Mouse (Mus musculus) embryo, embryonic 10.5 days (tissue): ENCODE measurements at regions not wholly inside any gene's neighbourhood (a gene's known extent, or its start where the extent isn't known, plus 50 kb on each side); places are given as distances from the start of the nearest gene placed in this dataset.

ENCODE experiments used
- DNase-seq: peaks from one replicate; pipeline ENCODE4 v3.0.0-alpha.2; 2015; ENCODE audit warnings: low spot score

DNA sequence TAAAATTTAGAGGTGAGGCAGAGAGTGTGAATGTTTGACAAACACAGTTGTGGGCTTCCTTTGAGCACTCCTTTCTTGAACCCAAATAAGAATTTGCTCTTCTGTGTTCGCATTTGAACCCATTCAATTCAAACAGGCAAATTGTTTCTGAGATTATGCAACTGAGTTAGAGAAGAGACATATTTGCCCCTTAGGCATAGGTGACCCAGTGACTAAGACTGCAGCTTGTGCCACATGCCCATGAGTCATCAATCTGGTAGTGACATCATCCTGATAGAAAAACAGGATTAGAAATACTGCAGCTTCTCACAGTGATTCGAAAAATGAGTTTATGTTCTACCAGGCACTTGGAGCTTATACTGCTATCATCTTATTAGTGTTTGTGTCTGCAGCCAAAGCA is 67.2 kb downstream of the Zfp622 start:
- no peak for DNase-seq

DNA sequence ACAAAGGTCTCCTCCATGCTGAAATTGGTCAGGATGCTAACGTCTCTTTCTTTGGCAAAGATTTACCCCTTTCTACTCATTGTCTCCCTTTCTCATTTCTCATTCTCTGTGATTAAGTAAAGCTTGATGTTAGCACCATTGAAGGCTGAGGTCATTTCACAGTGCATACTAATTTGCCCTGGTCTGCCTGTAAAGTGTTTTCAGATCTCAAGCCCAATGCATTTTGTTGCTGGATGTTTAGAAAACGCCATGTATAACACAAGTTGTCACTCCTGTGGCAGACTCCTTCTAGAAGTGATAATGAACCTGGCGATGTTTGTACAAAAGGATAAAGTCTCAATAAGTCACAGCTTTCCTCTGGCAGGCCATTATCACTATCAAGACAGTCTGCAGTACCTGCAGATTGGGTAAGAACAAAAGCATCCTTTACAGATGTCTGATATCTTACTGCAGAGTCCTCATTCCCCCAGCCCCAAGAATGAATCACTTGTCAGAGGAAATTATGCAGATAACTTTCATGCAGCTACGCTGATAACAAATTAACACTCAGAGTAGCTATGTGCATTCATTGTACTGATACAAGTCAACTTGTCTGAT is 68.7 kb downstream of the Zfp622 start:
- no peak for DNase-seq

DNA sequence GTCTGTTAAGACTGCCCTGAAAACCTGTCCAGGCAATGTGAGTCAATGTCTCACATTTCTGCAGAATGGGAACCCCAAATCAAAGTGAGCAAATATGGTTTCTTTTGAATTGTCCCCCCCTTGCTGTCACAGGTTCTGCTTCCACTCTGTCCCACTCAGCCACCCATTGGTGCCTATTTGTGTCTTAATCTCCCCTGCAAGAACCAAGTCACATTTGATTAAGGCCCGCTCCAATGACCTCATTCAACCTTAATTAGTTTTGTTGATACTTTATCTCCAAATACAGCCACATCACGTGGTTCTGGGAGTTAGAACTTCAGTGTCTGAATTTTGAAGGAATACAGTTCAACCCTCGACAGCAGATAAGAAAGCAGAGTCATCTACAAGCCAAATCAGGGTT is 73.9 kb downstream of the Zfp622 start:
- no peak for DNase-seq

DNA sequence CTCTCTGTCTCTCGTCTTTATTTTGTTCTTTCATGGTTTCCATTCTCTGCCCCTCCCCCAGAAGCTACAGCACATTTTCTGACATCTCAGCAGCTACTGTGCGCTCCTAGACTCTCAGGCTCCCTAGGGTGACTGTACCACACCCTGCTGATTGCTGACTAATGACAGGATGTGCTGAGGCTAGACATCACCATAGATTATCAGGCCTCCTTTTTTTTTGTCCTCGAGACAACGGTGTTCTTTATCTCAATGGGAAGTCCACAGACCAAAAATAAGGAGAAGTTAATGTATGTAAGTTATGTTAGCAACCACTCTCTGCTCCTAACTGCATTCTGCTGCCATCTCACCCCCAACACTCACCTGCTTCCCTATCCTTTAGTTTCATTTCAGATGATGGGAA is 116.0 kb downstream of the Zfp622 start:
- no peak for DNase-seq

DNA sequence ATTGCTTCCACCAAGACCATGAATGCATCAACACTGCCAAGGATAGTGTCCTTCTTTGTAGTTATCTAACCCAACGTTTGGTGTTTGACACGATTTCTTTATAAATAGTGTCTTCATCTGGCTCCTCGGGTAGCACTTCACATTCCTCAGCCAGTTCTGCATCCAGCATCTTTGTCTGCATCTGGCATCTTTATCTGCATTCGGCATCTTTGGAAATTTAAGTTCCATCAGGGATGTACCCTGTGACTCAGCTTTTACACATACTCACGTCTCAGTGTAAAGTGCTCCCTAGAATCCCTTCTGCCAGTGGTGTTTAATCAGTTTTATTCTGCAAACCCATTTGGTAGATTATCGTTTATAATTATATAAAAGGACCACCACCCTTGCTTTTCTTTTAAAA is 123.8 kb downstream of the Zfp622 start:
- no peak for DNase-seq

DNA sequence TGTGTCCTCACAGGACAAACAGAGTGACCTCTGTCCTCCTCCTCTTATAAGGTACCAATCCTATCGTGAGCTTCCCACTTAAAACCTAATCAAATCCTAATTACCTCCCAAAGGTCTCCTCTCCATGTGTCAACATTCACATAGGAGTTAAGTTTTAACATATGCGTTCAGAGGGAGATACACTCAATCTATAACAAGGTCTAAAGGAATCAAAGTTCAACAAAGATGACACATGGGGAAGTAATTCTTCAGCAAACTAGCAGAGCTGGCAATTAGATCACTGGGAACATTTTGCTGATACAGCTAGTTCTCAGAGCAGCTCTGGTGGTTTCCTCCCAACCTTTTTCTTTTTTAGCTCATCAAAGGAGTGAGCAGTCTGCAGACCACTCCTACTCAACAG is 160.0 kb downstream of the Zfp622 start:
- DNase-seq = no peak

DNA sequence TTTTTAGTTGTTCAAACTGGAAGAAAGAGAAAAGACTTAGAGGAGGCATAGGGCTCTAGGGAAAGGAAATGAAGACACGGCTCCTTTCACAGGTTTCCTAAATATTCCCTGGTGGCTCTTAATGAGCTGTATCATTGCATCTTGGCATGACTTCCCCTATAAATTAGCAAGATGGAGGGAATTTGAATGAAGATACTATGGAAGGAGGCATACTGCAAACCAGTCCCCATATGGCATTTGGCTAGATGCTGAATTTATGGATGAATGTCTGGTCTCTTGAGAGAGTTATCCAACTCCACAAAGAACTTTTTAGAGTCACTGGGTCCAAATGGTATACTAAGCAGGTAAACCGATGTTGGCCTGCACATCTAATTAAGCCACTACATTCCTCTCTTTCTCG is 150.3 kb upstream of the March11 start:
- DNase-seq = no peak

DNA sequence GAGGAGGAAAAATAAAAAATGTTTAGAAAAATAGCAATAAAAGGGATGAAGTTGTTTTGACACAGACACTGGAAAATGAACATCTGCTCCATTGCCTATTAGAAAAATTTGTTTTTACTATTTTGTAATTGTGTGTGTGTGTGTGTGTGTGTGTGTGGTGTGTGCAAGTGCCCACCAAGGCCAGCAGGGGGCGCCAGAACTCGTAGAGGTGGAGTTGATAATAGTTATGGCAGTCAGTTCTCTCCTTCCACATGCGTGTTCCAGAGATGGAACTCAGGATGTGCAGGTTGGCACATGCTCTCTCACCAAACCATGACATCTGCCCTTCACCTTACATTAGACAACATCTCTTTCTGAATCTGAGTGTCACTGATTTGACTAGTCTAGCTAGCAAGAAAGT is 123.9 kb upstream of the March11 start:
- no peak for DNase-seq

DNA sequence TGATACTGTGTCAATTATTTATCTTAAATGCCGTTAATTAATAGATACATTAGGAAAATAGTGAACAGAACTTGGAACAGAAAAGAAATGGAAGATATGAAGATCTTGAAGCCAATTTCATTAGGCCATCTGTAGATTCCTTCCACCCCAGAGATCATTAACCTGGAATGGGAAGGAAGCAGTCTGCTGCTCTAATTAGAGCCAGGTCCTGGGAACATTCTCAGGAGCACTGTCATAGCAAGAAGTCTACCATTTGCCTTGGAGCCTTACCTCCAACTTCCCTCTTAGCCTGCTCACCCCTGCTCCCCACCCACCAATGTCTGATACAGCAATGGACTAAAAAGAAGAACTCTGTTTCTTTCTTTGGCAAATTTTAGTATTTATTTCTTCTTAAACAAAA is 113.3 kb upstream of the March11 start:
- no peak for DNase-seq

DNA sequence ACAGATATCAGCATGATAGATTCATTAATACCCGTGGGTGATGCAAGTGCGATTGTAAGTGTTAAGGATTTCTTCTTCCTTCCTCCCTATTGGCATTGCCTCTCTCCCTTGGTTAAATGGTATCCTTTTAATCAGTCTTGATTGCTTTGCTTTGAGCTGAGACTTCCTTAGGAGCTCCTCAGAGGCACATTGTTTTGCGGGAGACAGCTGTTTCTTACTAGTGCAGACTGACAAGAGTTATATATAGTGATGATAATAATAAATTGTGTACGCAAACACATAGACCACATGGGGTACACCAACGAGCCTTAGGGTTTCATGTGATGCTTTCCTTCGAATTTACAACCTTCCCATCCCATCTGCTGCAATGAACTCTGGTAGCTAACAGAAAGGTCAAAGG is 102.0 kb upstream of the March11 start:
- DNase-seq = peak; percentile 10

DNA sequence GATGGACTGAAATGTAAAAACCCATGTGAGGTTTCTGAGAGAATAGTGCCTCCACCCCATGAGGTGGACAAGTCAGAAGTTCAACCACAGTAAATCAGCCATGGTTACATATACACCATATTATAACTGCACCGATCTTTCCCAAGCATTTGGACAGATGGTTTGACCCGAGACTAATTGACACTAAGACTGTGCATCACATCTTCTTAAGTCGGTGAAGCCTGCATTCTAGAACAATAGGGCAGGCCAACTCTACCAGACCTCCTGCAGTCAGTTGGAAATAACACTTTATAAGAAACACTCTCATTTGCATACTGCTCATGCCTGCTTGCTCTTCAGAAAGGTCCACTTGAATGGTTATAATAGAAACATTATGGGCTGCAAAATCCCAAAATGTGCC is 88.0 kb upstream of the March11 start:
- peak; percentile 32 for DNase-seq

DNA sequence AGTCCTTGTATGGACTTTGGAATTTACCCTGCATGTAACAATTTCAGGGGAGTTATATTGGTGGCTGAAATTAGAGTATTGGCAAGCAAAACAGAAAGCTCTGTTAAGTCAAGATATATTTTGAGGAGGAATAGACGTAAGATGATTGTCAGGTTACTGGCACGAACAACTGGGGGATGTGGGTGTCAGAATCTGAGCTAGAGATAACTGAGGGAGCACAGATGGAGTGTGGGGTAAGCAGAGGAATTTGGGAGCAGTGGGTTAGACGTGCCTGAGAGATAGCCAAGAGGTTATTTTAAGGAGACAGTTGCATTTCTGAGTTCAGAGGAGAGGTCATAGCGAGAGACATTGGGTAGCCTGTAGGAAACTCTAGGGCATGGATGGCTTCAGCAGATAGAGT is 80.2 kb upstream of the March11 start:
- DNase-seq = no peak
